In the genomic region with DNA sequence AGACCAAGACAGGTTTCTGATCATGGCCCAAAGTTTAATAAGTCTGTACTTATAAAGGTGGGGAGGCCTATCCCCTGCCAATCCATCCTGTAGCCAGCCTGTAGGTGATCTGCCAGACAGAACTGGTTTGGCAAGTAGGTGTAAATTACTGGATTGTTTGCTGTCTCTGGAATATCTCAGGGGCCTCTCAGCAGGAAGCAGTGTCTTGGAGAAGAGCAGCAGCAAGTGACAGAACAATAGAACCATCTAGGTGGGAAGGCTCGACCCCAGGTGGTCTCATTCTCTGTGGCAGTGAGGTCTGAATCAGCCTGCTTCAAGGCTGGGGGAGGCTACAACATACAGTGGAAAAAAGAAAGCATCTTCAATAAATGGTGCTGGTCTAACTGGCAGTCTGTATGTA, we compare ENCODE assay signal across 34 mouse cellular contexts. TPM values are rescaled to one million over a fixed set of nuclear protein-coding genes. Genes with fewer than 3 reads are reported as not detected.
"Had no signal": no experiment of that assay in that cellular context is flagged by ENCODE, and none has a peak within 500 bp of the region (broad histone marks: within the 10 kb centered on the region; RNA-seq: fewer than 3 reads in every experiment).

No protein-coding gene starts in this region.

RNA-seq across cellular contexts. Expression of a gene that starts 13.6 kb away (rescaled TPM):
- total RNA-seq: common myeloid progenitor, adult 5-6 weeks; forebrain, postnatal 0 days; gastrocnemius, adult 18-20 months; gastrocnemius, adult 2 months; gastrocnemius, adult 8-10 months; gastrocnemius, postnatal 10 days; gastrocnemius, postnatal 14 days; gastrocnemius, postnatal 25 days; gastrocnemius, postnatal 36 days; gastrocnemius, postnatal 4 days; granulocyte monocyte progenitor cell, adult 5-6 weeks; heart, adult 18-20 months; heart, adult 2 months; heart, adult 8-10 months had no signal
- polyA plus RNA-seq: cortical plate, adult 2 months; embryonic facial prominence, embryonic 10.5 days; embryonic facial prominence, embryonic 11.5 days; embryonic facial prominence, embryonic 12.5 days; embryonic facial prominence, embryonic 13.5 days; embryonic facial prominence, embryonic 14.5 days; embryonic facial prominence, embryonic 15.5 days; erythroblast, embryonic 14.5 days; forebrain, embryonic 10.5 days; forebrain, embryonic 11.5 days; forebrain, embryonic 12.5 days; forebrain, embryonic 13.5 days; forebrain, embryonic 14.5 days; forebrain, embryonic 15.5 days; forebrain, embryonic 16.5 days; forebrain, postnatal 0 days; frontal cortex, adult 2 months; gonadal fat pad, adult 2 months; heart, adult 2 months; heart, embryonic 10.5 days; heart, embryonic 11.5 days; heart, embryonic 12.5 days had no signal

RNA-seq across cellular contexts. Expression of a gene that starts 31.0 kb away (rescaled TPM):
- total RNA-seq: common myeloid progenitor, adult 5-6 weeks; forebrain, postnatal 0 days; gastrocnemius, adult 18-20 months; gastrocnemius, adult 2 months; gastrocnemius, adult 8-10 months; gastrocnemius, postnatal 10 days; gastrocnemius, postnatal 14 days; gastrocnemius, postnatal 25 days; gastrocnemius, postnatal 36 days; gastrocnemius, postnatal 4 days; granulocyte monocyte progenitor cell, adult 5-6 weeks; heart, adult 18-20 months; heart, adult 2 months; heart, adult 8-10 months had no signal
- polyA plus RNA-seq: cortical plate, adult 2 months; embryonic facial prominence, embryonic 10.5 days; embryonic facial prominence, embryonic 11.5 days; embryonic facial prominence, embryonic 12.5 days; embryonic facial prominence, embryonic 13.5 days; embryonic facial prominence, embryonic 14.5 days; embryonic facial prominence, embryonic 15.5 days; erythroblast, embryonic 14.5 days; forebrain, embryonic 10.5 days; forebrain, embryonic 11.5 days; forebrain, embryonic 12.5 days; forebrain, embryonic 13.5 days; forebrain, embryonic 14.5 days; forebrain, embryonic 15.5 days; forebrain, embryonic 16.5 days; forebrain, postnatal 0 days; frontal cortex, adult 2 months; gonadal fat pad, adult 2 months; heart, adult 2 months; heart, embryonic 10.5 days; heart, embryonic 11.5 days; heart, embryonic 12.5 days had no signal
